11 mouse cellular contexts compared by ENCODE assay signal in the genomic region with DNA sequence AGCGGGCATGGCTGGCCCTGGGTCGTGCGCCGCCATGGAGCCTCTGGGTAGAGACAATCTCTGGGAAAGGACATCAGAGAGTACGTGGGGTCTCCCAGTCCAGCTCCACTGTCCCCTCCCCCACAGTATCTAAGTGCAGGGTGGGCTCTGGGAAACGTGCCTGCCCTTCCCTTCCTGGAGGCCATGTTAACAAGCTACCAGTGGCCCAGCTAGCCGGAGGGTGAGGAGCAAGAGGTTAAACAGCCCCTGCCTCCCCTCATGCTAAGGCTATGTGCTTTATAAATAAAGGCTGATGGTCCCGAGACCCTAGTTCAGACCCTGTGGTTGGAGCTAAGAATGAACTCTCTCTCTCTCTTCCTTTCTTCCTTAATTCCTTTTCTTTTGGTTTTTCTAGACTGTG. TPM values are rescaled to one million over a fixed set of nuclear protein-coding genes. Genes with fewer than 3 reads are reported as not detected.
DNase-seq lines count a peak whose midpoint lies in the region; ATAC-seq and TF ChIP-seq lines count a peak whose summit lies in the region.
"Had no signal": no experiment of that assay in that cellular context is flagged by ENCODE, and none has a peak within 500 bp of the region (broad histone marks: within the 10 kb centered on the region; RNA-seq: fewer than 3 reads in every experiment).

No protein-coding gene starts in this region.

- TF ChIP-seq EP300 in ES-Bruce4 (IDR thresholded peaks at IDR 0.05; ENCODE audit: insufficient read depth, low read depth, low read length), result no peak

- H3K27me3 ChIP-seq in kidney, adult 2 months (replicated peaks; ENCODE audit: control insufficient read depth, insufficient read depth, low read length), result no peaks in the 10 kb centered on the region
- H3K27me3 ChIP-seq in E14TG2a.4 (ENCODE audit: insufficient read depth, low read length) (peaks cover 85% of the 10 kb centered on the region), ES-Bruce4 (ENCODE audit: control insufficient read depth, insufficient read depth, low read length, poor library complexity, severe bottlenecking) (peaks cover 4% of the 10 kb centered on the region)
- H3K27me3 ChIP-seq in intestine, embryonic 16.5 days (replicated peaks; ENCODE audit: control insufficient read depth, insufficient read depth, low read length), result peaks cover 60% of the 10 kb centered on the region
- peaks cover 73% of the 10 kb centered on the region for H3K27me3 ChIP-seq in forebrain, embryonic 14.5 days (replicated peaks; ENCODE audit: control insufficient read depth, insufficient read depth, low read length)

- 0 out of 2 replicates have a peak overlapping the region, but pooled peaks have one; percentile 3 for H3K9ac ChIP-seq in ES-Bruce4 (ENCODE audit: low read depth, poor library complexity, severe bottlenecking)
- H3K9ac ChIP-seq in intestine, embryonic 16.5 days (ENCODE audit: low read depth, low read length), result peak overlapping the region; percentile 69
- no peak overlapping the region for H3K9ac ChIP-seq in forebrain, embryonic 14.5 days (ENCODE audit: low read length)
- H3K9ac ChIP-seq: forebrain, embryonic 15.5 days; neural tube, embryonic 15.5 days had no signal

- no peaks in the 10 kb centered on the region for H3K36me3 ChIP-seq in kidney, adult 2 months (ENCODE audit: control insufficient read depth, insufficient read depth, low read length)
- no peaks in the 10 kb centered on the region for H3K36me3 ChIP-seq in E14TG2a.4 (ENCODE audit: insufficient read depth, low read length)
- no peaks in the 10 kb centered on the region for H3K36me3 ChIP-seq in ES-Bruce4 (ENCODE audit: control insufficient read depth, insufficient read depth, low read length, poor library complexity, severe bottlenecking)
- no peaks in the 10 kb centered on the region for H3K36me3 ChIP-seq in intestine, embryonic 16.5 days (ENCODE audit: control insufficient read depth, insufficient read depth, low read length)
- H3K36me3 ChIP-seq in forebrain, embryonic 14.5 days (ENCODE audit: control insufficient read depth, insufficient read depth, low read length), result 0 out of 2 replicates have a peak, but pooled peaks cover 4% of the 10 kb centered on the region
- H3K36me3 ChIP-seq: forebrain, embryonic 15.5 days; neural tube, embryonic 15.5 days had no signal

- WGBS in kidney, adult 2 months, result 16% methylated on average over 8 of the region's 8 CpGs
- 18% methylated on average over 8 of the region's 8 CpGs for WGBS in intestine, embryonic 16.5 days
- 22% methylated on average over 8 of the region's 8 CpGs for WGBS in forebrain, embryonic 14.5 days

- H3K9me3 ChIP-seq in E14TG2a.4 (ENCODE audit: low read length) (no peaks in the 10 kb centered on the region), ES-Bruce4 (replicated peaks; ENCODE audit: control insufficient read depth, insufficient read depth, low read length, poor library complexity, severe bottlenecking) (no peaks in the 10 kb centered on the region)
- no peaks in the 10 kb centered on the region for H3K9me3 ChIP-seq in intestine, embryonic 16.5 days (ENCODE audit: control insufficient read depth, low read length)
- H3K9me3 ChIP-seq in forebrain, embryonic 14.5 days (replicated peaks; ENCODE audit: control insufficient read depth, low read length), result no peaks in the 10 kb centered on the region
- H3K9me3 ChIP-seq: forebrain, embryonic 15.5 days; neural tube, embryonic 15.5 days had no signal

- TF ChIP-seq CTCF in kidney, adult 2 months (conservative IDR thresholded peaks at IDR 0.05; ENCODE audit: insufficient read depth, insufficient read length, low read depth, low read length), result no peak
- TF ChIP-seq CTCF in E14TG2a.4 (conservative IDR thresholded peaks at IDR 0.05; ENCODE audit: low read length), result no peak
- TF ChIP-seq CTCF in ES-Bruce4 (IDR thresholded peaks at IDR 0.05; ENCODE audit: low read depth, low read length), result no peak

- DNase-seq in kidney, adult 2 months, result no peak
- DNase-seq in kidney, postnatal 36 days, result no peak
- DNase-seq in thymus, postnatal 25 days, result no peak
- no peak for DNase-seq in forebrain, embryonic 14.5 days (ENCODE audit: low spot score)
- no peak for DNase-seq in cerebellum, adult 18-20 months

- H3K4me1 ChIP-seq in kidney, adult 2 months (ENCODE audit: control insufficient read depth, insufficient read depth, low read length), result peaks cover 10% of the 10 kb centered on the region; the same call in 1 of the 2 replicates
- H3K4me1 ChIP-seq in E14TG2a.4 (replicated peaks; ENCODE audit: low read depth, low read length) (peaks cover 81% of the 10 kb centered on the region), ES-Bruce4 (ENCODE audit: control insufficient read depth, insufficient read depth, low read length) (peaks cover 3% of the 10 kb centered on the region)
- peaks cover 38% of the 10 kb centered on the region for H3K4me1 ChIP-seq in intestine, embryonic 16.5 days (ENCODE audit: control insufficient read depth, insufficient read depth, low read length)
- H3K4me1 ChIP-seq in forebrain, embryonic 14.5 days (ENCODE audit: control insufficient read depth, insufficient read depth, low read length), result peaks cover 10% of the 10 kb centered on the region; the same call in 1 of the 2 replicates

- no peak overlapping the region for H3K27ac ChIP-seq in kidney, adult 2 months (ENCODE audit: insufficient read depth, low read depth, low read length)
- H3K27ac ChIP-seq in ES-Bruce4 (ENCODE audit: insufficient read depth, low read length), result no peak overlapping the region
- no peak overlapping the region for H3K27ac ChIP-seq in intestine, embryonic 16.5 days (ENCODE audit: low read length)
- no peak overlapping the region for H3K27ac ChIP-seq in forebrain, embryonic 14.5 days (ENCODE audit: low read depth, low read length)
- H3K27ac ChIP-seq: forebrain, embryonic 15.5 days; neural tube, embryonic 15.5 days had no signal

- TF ChIP-seq POLR2A in kidney, adult 2 months (IDR thresholded peaks at IDR 0.05; ENCODE audit: low read depth, low read length), result no peak
- no peak for TF ChIP-seq POLR2A in ES-Bruce4 (IDR thresholded peaks at IDR 0.05; ENCODE audit: insufficient read depth, low read length)

- peak overlapping the region; percentile 54 for H3K4me2 ChIP-seq in intestine, embryonic 16.5 days (ENCODE audit: low read depth, low read length)
- no peak overlapping the region for H3K4me2 ChIP-seq in forebrain, embryonic 14.5 days (ENCODE audit: low read length)
- H3K4me2 ChIP-seq: forebrain, embryonic 15.5 days; neural tube, embryonic 15.5 days had no signal

- peak overlapping the region; percentile 72 for H3K4me3 ChIP-seq in kidney, adult 2 months (ENCODE audit: insufficient read depth, low read depth, low read length)
- H3K4me3 ChIP-seq in E14TG2a.4 (replicated peaks; ENCODE audit: low read length) (peak overlapping the region; percentile 73), ES-Bruce4 (ENCODE audit: low read depth, low read length) (peak overlapping the region; percentile 39)
- peak overlapping the region; percentile 52 for H3K4me3 ChIP-seq in intestine, embryonic 16.5 days (ENCODE audit: low read length)
- no peak overlapping the region for H3K4me3 ChIP-seq in forebrain, embryonic 14.5 days (ENCODE audit: low read depth, low read length)
- H3K4me3 ChIP-seq: forebrain, embryonic 15.5 days; neural tube, embryonic 15.5 days had no signal

- ATAC-seq in intestine, embryonic 16.5 days, result no peak
- ATAC-seq in forebrain, embryonic 14.5 days, result no peak
- ATAC-seq: forebrain, embryonic 15.5 days; inflammation-experienced regulatory T-cells, adult 6 months had no signal

RNA-seq across cellular contexts. Expression of gene Amn, which starts 1.1 kb away (rescaled TPM):
- 194 and 273 TPM in 2 replicates for polyA plus RNA-seq in kidney, adult 2 months (2012; rRNA removed)
- polyA plus RNA-seq in ES-Bruce4 (2011; ENCODE audit: insufficient read depth, insufficient read length, low read depth, missing spikeins), result 1.6 and 1.9 TPM in 2 replicates
- polyA plus RNA-seq in intestine, embryonic 16.5 days (2015; fragmentation: Nextera tagmentation; extraction: Ambion mirVana), result 233 and 312 TPM in 2 replicates
- polyA plus RNA-seq in forebrain, embryonic 14.5 days (2014; fragmentation: Nextera tagmentation; extraction: Ambion mirVana), result 1.9 and 2.9 TPM in 2 replicates
- polyA plus RNA-seq: inflammation-experienced regulatory T-cells, adult 6 months had no signal

Comparison
In these comparisons a context has a peak if more than half of its experiments do, and no peak if none do; other contexts are left out.
1. RNA of gene Amn, which starts 1.1 kb away (polyA plus RNA-seq): 233 to 312 TPM in intestine, embryonic 16.5 days and 194 to 273 TPM in kidney, adult 2 months; 1.6 to 1.9 TPM in ES-Bruce4 and 1.9 to 2.9 TPM in forebrain, embryonic 14.5 days; every median in the first group is over 10 times any median in the second.